Mouse (Mus musculus): ENCODE measurements around the gene Slc9a3r2. TPM values are rescaled to one million over a fixed set of nuclear protein-coding genes. Genes with fewer than 3 reads are reported as not detected.
"Not testable (repeated sequence)": the region's sequence is repeated elsewhere in the genome, so short reads cannot be mapped to it uniquely, and the experiment has no call there.

The Slc9a3r2 gene
- polyA plus RNA-seq, 1 experiment from 2014 or later, result 56.6 TPM

DNA sequence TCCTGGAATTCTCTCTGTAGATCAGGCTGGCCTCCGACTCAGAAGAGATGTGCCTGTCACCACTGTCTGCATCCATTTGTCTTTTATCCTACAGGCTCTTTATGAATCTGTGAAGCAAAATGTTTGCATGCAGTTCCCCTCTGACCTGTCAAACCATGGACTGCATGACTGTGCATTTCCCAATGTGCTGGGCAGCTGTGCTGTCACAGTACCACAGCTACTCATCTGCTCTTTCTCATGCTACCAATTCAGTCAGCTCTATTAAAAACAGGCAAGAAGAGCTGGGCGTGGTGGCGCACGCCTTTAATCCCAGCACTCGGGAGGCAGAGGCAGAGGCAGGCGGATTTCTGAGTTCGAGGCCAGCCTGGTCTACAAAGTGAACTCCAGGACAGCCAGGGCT lies 16.9 kb upstream of the Slc9a3r2 start:
- H3K4me3 ChIP-seq; H3K27ac ChIP-seq (ENCODE audit: poor library complexity, severe bottlenecking); H3K9ac ChIP-seq; H3K4me2 ChIP-seq; H3K36me3 ChIP-seq; H3K9me3 ChIP-seq (replicated peaks); ATAC-seq (ENCODE audit: insufficient number of reproducible peaks, low FRiP score): not testable (repeated sequence)
- peaks cover 25% of the 10 kb centered on the region for H3K4me1 ChIP-seq (replicated peaks)
- 50% methylated on average over 7 of the region's 7 CpGs for WGBS
- peaks cover 14% of the 10 kb centered on the region; the same call in 1 of the 2 replicates for H3K27me3 ChIP-seq (replicated peaks)

DNA sequence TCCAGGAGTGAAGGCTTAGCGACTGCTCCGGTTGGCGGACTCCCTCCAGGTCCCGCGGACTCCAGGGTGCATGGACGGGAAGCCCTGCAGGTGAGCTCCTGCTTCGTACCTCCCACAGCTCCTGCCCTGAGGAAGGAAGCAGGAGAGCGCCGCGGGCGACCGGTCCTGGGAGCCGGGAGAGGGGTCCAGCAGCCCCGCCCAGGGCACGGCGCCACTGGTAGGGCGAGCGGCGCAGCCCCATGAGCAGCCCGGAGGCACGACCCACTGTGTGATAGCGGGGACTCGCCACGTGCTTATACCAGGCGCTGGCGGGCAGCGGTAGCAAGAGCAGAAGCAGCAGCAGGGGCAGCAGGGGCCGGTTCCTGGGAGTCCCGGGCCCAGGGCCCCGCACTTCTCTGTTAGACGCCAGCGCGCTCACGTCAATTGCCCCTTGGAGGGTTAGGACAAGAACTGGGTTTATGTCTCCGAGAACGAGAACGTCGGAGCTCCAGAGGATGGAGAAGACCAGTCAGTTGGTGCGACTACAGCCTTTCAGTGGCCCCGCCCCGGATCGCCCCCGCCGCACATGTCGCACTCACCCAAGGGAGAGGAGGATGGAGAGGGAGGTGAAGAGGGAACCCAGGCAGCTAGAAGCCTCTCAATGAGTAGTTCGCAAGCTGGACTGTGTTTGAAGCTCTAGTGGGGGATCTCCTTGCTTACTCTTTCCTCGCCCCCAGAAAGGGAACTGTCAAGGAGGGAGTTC lies 8.1 kb upstream of the Slc9a3r2 start, which contains the start of gene Npw:
TSS of gene Npw (minus strand) at position 441 of the 742 bp plus-strand sequence.
- peak; percentile 54; the same call in 1 of the 2 replicates for ATAC-seq (ENCODE audit: insufficient number of reproducible peaks, low FRiP score)
- peak within 1 kb of the TSS; percentile 44 for H3K4me3 ChIP-seq
- H3K9ac ChIP-seq, result peak within 1 kb of the TSS; percentile 8
- no peak within 1 kb of the TSS for H3K27ac ChIP-seq (ENCODE audit: poor library complexity, severe bottlenecking)
- H3K4me1 ChIP-seq (replicated peaks), result peaks cover 19% of the 10 kb centered on the region
- no peaks in the 10 kb centered on the region for H3K36me3 ChIP-seq
- H3K9me3 ChIP-seq (replicated peaks), result no peaks in the 10 kb centered on the region
- WGBS, result 2% methylated on average over 47 of the region's 47 CpGs
- H3K4me2 ChIP-seq, result peak within 1 kb of the TSS; percentile 77
- peaks cover 67% of the 10 kb centered on the region for H3K27me3 ChIP-seq (replicated peaks)

DNA sequence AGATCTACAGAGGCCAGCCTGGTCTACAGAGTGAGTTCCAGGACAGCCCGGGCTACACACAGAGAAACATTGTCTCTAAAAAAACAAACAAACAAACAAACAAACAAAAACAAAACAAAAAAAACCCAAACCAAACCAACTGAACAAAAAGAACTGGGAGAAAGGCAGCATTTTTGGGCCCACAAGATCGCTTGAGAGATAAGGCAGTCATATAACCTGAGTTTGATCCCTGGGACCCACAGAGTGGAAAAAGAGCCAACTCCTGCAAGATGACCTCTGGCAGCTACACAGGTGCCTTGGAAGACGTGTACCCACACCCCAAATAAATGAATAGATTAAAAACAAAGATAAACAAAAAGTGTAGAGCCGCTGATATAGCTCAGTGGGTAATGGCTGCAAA lies 4.8 kb upstream of the Slc9a3r2 start:
- Histone ChIP-seq H3K4me1 (replicated peaks) (peaks cover 25% of the 10 kb centered on the region), H3K9me3 (replicated peaks) (no peaks in the 10 kb centered on the region), H3K27ac (ENCODE audit: poor library complexity, severe bottlenecking) (no peak overlapping the region), H3K4me3 (no peak overlapping the region), H3K9ac (no peak overlapping the region), H3K4me2 (no peak overlapping the region), H3K36me3 (no peaks in the 10 kb centered on the region), H3K27me3 (replicated peaks) (peaks cover 64% of the 10 kb centered on the region)
- 68% methylated on average over 4 of the region's 4 CpGs for WGBS
- no peak for ATAC-seq (ENCODE audit: insufficient number of reproducible peaks, low FRiP score)

DNA sequence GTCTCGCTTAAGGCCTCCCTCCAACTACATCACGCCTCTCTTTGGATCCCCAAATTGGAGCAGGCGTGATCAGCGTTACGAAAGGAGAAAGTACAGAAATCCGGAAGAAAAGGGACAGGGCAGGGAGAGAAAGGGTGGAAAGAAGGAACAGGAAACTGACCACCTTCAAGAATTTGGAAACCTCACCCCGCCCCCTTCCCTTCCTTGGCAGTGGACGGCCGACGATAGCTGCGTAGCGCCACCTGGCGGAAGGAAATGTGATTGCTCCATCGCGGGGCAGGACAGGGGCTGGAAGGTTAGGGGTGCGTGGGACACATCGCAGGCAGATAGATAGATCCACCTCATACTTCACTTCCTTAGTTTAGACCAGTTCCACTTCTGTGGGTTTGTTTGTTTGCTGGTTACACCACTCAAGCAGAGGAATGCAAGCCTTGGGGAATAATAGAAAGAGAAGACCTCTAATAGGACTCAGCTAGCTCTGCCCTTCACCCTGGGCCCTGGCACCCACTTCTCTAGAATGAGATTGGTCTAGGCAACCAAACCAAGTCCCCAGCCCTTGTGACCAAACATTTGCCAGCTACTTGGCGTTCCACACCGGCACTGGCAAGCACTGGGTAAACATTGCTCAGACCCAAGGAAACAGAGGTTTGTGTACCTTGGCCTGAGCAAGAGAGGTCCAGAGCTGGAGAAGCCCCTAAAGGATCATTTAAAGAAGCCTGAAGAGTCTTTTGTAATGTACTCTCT lies 4.0 kb upstream of the Slc9a3r2 start:
- Histone ChIP-seq H3K36me3 (no peaks in the 10 kb centered on the region), H3K4me3 (peak overlapping the region; percentile 34), H3K4me2 (peak overlapping the region; percentile 65), H3K9ac (peak overlapping the region; percentile 44; the same call in 1 of the 2 replicates), H3K4me1 (replicated peaks) (peaks cover 34% of the 10 kb centered on the region), H3K27ac (ENCODE audit: poor library complexity, severe bottlenecking) (no peak overlapping the region), H3K9me3 (replicated peaks) (no peaks in the 10 kb centered on the region), H3K27me3 (replicated peaks) (peaks cover 58% of the 10 kb centered on the region)
- 0 out of 2 replicates have a peak, but pooled peaks have one; percentile 23 for ATAC-seq (ENCODE audit: insufficient number of reproducible peaks, low FRiP score)
- WGBS, result 4% methylated on average over 19 of the region's 19 CpGs

DNA sequence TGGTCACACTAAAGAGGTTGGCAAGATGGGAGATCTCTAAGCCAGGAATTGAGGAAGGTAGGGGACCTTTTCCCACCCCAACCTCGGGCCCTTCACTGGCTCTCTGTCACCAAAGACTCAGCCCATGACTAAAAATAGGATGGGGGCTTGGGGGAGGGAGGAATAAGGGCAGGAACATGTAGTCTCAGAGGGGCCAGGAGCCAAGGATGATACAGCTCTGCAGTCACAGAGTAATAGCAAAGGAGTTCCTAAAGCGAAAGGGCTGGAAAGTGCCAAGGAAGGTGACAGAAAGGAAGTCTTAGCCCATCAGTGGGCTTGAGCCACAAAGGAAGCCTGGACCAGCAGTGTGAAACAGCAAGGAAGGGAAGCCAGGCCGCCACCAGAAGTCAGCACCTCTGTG lies 1.7 kb upstream of the Slc9a3r2 start:
- peaks cover 58% of the 10 kb centered on the region for H3K27me3 ChIP-seq (replicated peaks)
- no peaks in the 10 kb centered on the region for H3K36me3 ChIP-seq
- H3K9ac ChIP-seq, result peak overlapping the region; percentile 39; the same call in 1 of the 2 replicates
- ATAC-seq (ENCODE audit: insufficient number of reproducible peaks, low FRiP score), result no peak
- H3K9me3 ChIP-seq (replicated peaks), result no peaks in the 10 kb centered on the region
- no peak overlapping the region for H3K4me3 ChIP-seq
- WGBS, result 54% methylated on average over 3 of the region's 3 CpGs
- peaks cover 40% of the 10 kb centered on the region for H3K4me1 ChIP-seq (replicated peaks)
- no peak overlapping the region for H3K4me2 ChIP-seq
- H3K27ac ChIP-seq (ENCODE audit: poor library complexity, severe bottlenecking), result no peak overlapping the region

DNA sequence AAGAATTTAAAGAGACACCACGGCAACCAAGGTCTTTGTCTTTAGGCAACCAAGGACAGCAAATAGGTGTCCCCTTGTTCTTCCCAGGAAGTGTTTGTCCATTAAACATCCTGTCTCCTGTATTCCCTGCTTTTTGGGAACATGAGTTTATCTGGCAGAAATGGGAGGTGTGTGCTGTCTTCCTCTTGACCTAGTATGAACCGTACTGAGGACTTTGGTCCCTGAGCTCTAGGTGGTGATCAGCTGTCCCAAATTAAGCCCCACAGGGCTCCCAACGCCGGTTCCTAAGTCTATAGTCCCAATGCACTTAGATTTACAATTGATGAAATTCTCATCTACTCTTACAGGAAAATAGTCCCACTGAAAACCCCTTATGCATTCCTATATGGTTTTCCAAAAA lies 639 bp upstream of the Slc9a3r2 start:
- peaks cover 46% of the 10 kb centered on the region for H3K4me1 ChIP-seq (replicated peaks)
- no peak for ATAC-seq (ENCODE audit: insufficient number of reproducible peaks, low FRiP score)
- peaks cover 49% of the 10 kb centered on the region for H3K27me3 ChIP-seq (replicated peaks)
- H3K4me3 ChIP-seq, result no peak overlapping the region
- 0 out of 2 replicates have a peak overlapping the region, but pooled peaks have one; percentile 84 for H3K9ac ChIP-seq
- no peak overlapping the region for H3K27ac ChIP-seq (ENCODE audit: poor library complexity, severe bottlenecking)
- H3K36me3 ChIP-seq, result no peaks in the 10 kb centered on the region
- H3K4me2 ChIP-seq, result peak overlapping the region; percentile 96
- WGBS, result 78% methylated on average over 4 of the region's 4 CpGs
- no peaks in the 10 kb centered on the region for H3K9me3 ChIP-seq (replicated peaks)

DNA sequence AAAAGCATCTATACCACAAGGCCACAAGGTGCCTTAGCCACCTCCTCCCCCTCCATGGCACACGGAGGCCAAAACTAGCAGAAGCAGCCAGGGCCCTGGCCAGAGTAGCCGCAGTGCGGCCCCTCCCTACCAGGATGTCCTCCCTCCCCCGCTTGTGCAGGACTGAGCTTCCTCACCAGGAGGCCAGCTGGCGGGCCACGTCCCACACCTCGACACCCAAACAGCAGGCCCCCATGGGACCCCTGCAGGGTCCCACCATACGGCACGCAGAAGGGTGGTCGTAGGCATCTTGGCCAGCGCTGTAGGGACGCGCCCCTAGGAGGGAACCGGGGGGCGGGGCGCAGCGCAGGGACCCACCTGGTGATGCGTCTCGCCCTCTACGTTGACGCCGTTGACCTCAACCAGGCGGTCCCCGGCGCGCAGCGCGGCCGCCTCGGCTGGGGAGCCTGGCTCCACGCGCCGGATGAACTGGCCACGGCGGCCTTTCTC lies 502 bp downstream of the Slc9a3r2 start:
- WGBS, result under 1% methylated on average over 33 of the region's 35 CpGs
- peak; percentile 27 for ATAC-seq (ENCODE audit: insufficient number of reproducible peaks, low FRiP score)
- H3K9me3 ChIP-seq (replicated peaks), result no peaks in the 10 kb centered on the region
- peak overlapping the region; percentile 68 for H3K27ac ChIP-seq (ENCODE audit: poor library complexity, severe bottlenecking)
- H3K9ac ChIP-seq, result peak overlapping the region; percentile 84
- H3K4me1 ChIP-seq (replicated peaks), result peaks cover 58% of the 10 kb centered on the region
- no peaks in the 10 kb centered on the region for H3K36me3 ChIP-seq
- peak overlapping the region; percentile 77 for H3K4me3 ChIP-seq
- H3K27me3 ChIP-seq (replicated peaks), result peaks cover 45% of the 10 kb centered on the region
- H3K4me2 ChIP-seq, result peak overlapping the region; percentile 96

DNA sequence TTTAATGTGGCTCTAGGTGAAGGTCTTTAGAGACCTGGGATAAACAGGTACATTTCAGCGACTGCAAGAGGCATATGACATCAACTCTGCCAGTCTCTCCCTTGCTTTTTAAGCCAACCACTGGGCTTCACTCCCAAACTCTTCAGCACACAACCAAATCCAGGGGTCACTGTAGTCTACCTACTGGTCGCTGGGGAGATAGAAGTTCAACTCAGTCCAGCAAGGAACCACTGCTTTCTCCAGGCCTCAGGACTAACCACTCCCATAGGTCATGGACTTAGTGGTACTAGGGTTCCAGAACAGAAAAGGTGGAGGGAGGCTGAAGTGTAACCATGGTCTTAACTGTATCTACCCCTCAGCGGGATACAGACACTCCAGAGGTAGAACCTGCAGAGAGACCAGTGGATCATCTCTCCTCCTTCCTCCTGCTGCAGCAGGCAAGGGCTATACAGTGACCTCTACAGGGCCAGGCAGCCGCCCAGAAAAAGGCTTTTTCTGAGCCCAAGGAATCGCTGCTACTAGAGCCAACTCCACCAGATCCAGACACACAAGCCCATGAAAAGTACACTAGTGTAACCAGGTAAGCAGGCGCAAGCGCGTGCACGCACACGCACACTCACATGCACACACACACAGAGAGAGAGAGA lies 1.3 kb downstream of the Slc9a3r2 start:
- 69% methylated on average over 10 of the region's 10 CpGs for WGBS
- no peaks in the 10 kb centered on the region for H3K36me3 ChIP-seq
- peak overlapping the region; percentile 84 for H3K9ac ChIP-seq
- H3K4me1 ChIP-seq (replicated peaks), result peaks cover 65% of the 10 kb centered on the region
- H3K27ac ChIP-seq (ENCODE audit: poor library complexity, severe bottlenecking), result 0 out of 2 replicates have a peak overlapping the region, but pooled peaks have one; percentile 68
- H3K9me3 ChIP-seq (replicated peaks), result no peaks in the 10 kb centered on the region
- H3K4me3 ChIP-seq, result peak overlapping the region; percentile 77
- peak overlapping the region; percentile 96 for H3K4me2 ChIP-seq
- ATAC-seq (ENCODE audit: insufficient number of reproducible peaks, low FRiP score), result no peak
- H3K27me3 ChIP-seq (replicated peaks), result peaks cover 45% of the 10 kb centered on the region

DNA sequence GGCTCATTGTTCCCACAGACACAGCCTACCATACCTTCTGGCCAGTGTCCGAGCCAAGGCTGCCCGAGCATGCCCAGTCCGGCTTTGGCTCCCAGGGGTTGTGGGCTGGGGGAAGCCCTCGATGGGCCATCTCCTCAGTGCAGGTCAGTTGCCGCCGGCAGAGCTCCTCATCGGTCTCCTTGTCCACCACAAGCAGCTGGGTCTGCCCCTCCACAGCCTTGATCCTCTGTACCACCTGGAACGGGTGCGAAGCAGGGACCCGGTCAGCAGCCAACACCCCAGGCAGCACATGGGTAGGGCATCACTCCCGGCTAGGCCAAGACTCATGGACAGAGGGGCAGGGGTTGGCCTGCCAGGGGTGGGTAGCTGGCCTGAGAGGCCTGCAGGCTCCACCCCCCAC lies 2.6 kb downstream of the Slc9a3r2 start:
- 0 out of 2 replicates have a peak, but pooled peaks cover 4% of the 10 kb centered on the region for H3K36me3 ChIP-seq
- H3K4me1 ChIP-seq (replicated peaks), result peaks cover 66% of the 10 kb centered on the region
- peak overlapping the region; percentile 21 for H3K4me3 ChIP-seq
- H3K27ac ChIP-seq (ENCODE audit: poor library complexity, severe bottlenecking), result peak overlapping the region; percentile 87
- ATAC-seq (ENCODE audit: insufficient number of reproducible peaks, low FRiP score), result no peak
- WGBS, result 68% methylated on average over 11 of the region's 11 CpGs
- no peaks in the 10 kb centered on the region for H3K9me3 ChIP-seq (replicated peaks)
- H3K4me2 ChIP-seq, result peak overlapping the region; percentile 96
- H3K27me3 ChIP-seq (replicated peaks), result peaks cover 50% of the 10 kb centered on the region
- peak overlapping the region; percentile 56 for H3K9ac ChIP-seq

DNA sequence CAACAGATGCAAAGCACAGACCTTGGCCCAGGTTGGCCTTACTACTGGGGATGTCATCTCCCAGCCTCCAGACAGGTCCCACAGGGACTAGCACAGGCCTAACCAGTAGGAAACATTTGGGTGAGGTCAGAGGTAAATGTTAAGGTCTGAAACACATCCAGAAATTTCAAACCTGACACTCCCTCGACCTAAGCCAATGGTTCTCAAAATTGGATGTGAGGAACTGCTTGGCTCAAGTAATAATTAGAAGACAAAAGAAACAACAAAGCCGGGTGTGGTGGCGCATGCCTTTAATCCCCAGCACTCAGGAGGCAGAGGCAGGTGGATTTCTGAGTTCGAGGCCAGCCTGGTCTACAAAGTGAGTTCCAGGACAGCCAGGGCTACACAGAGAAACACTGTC lies 3.7 kb downstream of the Slc9a3r2 start:
- no peak overlapping the region for H3K9ac ChIP-seq
- no peak overlapping the region for H3K4me3 ChIP-seq
- H3K4me2 ChIP-seq, result no peak overlapping the region
- WGBS, result 77% methylated on average over 4 of the region's 4 CpGs
- peaks cover 66% of the 10 kb centered on the region for H3K4me1 ChIP-seq (replicated peaks)
- peak overlapping the region; percentile 87 for H3K27ac ChIP-seq (ENCODE audit: poor library complexity, severe bottlenecking)
- H3K9me3 ChIP-seq (replicated peaks), result no peaks in the 10 kb centered on the region
- 0 out of 2 replicates have a peak, but pooled peaks cover 10% of the 10 kb centered on the region for H3K36me3 ChIP-seq
- no peak for ATAC-seq (ENCODE audit: insufficient number of reproducible peaks, low FRiP score)
- peaks cover 54% of the 10 kb centered on the region for H3K27me3 ChIP-seq (replicated peaks)

Measured in heart, embryonic 12.5 days (tissue).